Mouse (Mus musculus) heart, adult 2 months (tissue): Measurements from ENCODE around the gene Mamdc2.

Experiments used
- EP300 ChIP-seq: fragments of 200-500 bp; IDR thresholded peaks from 2 replicates; pipeline ENCODE4 v1.6.1; 2011; ENCODE audit warnings: low read depth, low read length, control low read depth; ENCODE audit not compliant: insufficient read depth
- POLR2A ChIP-seq: fragments of 200-500 bp; IDR thresholded peaks from 2 replicates; pipeline ENCODE4 v1.6.1; 2011; ENCODE audit warnings: mild to moderate bottlenecking, low read depth, low read length, control low read depth; ENCODE audit not compliant: insufficient read depth

GRCm38 (mm10) chr19:23498011-23498410 lies 49.8 kb upstream of the Mamdc2 start:
- TF ChIP-seq EP300 (no peak), POLR2A (no peak)
